Mouse (Mus musculus): ENCODE measurements around the gene Fgfr2. TPM values are rescaled to one million over a fixed set of nuclear protein-coding genes. Genes with fewer than 3 reads are reported as not detected.

Gene Fgfr2
- polyA plus RNA-seq, 1 experiment: 12.0 TPM

DNA sequence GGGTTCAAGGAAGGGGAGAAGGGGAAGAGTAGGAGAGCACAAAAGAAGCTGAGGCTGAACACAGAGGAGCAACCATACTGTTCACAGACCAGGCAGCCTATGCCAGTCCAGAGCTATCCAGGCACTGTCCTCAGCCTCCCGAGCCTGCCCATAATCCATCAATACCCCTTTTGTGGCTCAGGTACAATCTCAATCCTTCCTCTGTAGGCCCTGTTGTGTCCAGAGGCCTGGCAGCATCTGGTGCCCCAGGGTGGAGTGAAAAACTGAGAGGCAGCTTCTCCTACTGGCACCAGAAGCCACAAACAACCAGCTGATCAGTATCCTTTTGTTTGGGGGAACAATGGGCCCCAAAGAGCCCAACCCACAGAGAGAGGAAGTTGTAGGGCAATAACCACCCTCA is 2818.5 kb downstream of the Fgfr2 start:
- Histone ChIP-seq H3K27ac (replicated peaks; ENCODE audit: low read depth, low read length) (no peak overlapping the region), H3K4me1 (ENCODE audit: control insufficient read depth, insufficient read depth, insufficient read length, low read length) (no peaks in the 10 kb centered on the region), H3K4me3 (ENCODE audit: insufficient read depth, low read depth, low read length) (no peak overlapping the region)

DNA sequence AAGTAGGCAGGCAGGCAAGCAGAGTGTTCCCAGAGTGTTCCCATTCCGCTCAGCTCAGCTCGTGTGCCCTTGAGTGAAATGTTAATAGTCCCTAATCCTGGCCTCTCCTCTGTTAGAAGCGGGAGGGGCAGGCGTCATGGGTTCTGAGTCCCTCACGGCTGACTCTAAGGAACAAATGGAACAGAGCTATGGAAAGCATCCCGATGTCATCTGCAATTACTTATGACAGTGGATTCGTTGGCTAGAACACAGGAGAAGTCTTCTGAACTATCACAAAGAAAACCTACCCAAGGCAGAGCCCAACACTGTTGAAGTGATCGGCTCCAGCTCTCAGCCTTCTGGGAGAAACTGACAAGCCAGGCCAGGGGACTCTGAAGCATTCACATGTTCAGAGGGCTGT is 2819.7 kb downstream of the Fgfr2 start:
- H3K4me3 ChIP-seq (ENCODE audit: insufficient read depth, low read depth, low read length): no peak overlapping the region
- no peaks in the 10 kb centered on the region for H3K4me1 ChIP-seq (ENCODE audit: control insufficient read depth, insufficient read depth, insufficient read length, low read length)

DNA sequence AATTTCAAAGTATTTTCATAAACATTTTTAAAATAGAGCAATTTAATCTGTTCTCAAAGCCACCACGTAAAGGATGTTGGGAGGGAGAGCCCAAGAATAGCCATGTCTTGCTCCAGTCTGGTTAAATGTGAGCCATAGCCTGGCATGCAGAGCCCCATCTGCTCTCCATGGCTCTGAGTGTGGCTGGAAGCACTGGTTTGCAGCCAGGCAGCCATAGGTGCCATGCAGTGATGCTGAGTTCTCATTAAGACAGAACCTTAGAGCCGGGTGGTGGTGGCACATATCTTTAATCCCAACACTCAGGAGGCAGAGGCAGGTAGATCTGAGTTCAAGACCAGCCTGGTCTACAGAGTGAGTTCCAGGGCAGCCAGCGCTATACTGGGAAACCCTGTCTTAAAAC is 2822.5 kb downstream of the Fgfr2 start:
- Histone ChIP-seq H3K4me3 (ENCODE audit: insufficient read depth, low read depth, low read length) (no peak overlapping the region), H3K4me1 (ENCODE audit: control insufficient read depth, insufficient read depth, insufficient read length, low read length) (no peaks in the 10 kb centered on the region), H3K27ac (replicated peaks; ENCODE audit: low read depth, low read length) (no peak overlapping the region)

More for the DNA sequence above, 2819.7 kb downstream of the Fgfr2 start:
- H3K27ac ChIP-seq (replicated peaks; ENCODE audit: low read depth, low read length): no peak overlapping the region

DNA sequence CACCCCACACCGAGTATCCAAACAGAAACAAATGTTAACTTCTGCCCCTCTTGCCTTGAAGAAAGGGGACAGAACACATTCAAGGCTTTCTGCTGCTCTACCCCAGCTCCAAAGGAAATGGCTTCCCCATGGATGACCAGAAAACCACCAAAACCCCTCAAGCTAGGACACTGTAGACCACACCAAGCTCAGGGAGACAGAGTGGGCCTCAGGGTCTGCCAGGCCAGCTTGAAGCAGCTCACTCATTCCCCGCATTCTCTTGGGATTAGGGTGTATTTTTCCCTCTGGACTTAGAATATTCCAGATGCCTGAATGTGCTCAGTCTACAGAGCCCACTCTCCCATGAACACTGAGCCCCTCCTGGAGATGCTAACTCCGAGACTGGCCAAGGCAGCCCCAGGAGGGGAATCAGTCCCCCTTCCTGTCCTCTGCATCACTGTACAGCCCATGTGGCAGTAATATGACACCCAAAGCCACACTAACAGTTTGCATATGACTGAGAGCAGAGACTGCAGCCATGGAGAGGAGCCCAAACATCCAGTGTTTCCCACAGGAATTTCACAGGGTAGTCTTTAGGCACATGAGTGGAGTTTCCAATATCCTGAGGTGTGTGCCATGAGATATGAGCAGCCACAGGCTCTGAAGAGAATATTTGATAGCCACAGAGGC is 2824.1 kb downstream of the Fgfr2 start:
- Histone ChIP-seq H3K27ac (replicated peaks; ENCODE audit: low read depth, low read length) (no peak overlapping the region), H3K4me3 (ENCODE audit: insufficient read depth, low read depth, low read length) (no peak overlapping the region), H3K4me1 (ENCODE audit: control insufficient read depth, insufficient read depth, insufficient read length, low read length) (no peaks in the 10 kb centered on the region)

DNA sequence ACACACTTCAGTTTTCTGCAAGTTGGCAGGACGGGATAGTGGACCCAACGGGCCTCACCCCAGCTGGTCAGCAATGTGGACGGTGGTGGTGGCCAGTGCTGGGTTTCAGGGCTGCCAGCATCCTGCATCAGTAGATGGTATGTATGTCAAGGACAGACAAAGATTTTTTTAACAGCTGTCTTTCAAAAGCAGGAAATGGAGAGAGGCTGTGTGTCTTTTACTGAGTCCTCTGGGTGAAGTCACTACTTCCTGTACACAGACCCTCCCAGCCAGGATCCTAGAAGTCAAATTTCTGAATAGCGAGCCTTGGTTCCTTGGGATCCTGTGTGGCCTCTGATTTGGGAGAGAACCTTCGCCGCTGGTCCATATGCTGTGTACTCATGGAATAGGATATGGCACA is 2832.0 kb downstream of the Fgfr2 start:
- no peak overlapping the region for H3K4me3 ChIP-seq (ENCODE audit: insufficient read depth, low read depth, low read length)
- H3K4me1 ChIP-seq (ENCODE audit: control insufficient read depth, insufficient read depth, insufficient read length, low read length): peaks cover 8% of the 10 kb centered on the region; the same call in 1 of the 2 replicates
- H3K27ac ChIP-seq (replicated peaks; ENCODE audit: low read depth, low read length): no peak overlapping the region

DNA sequence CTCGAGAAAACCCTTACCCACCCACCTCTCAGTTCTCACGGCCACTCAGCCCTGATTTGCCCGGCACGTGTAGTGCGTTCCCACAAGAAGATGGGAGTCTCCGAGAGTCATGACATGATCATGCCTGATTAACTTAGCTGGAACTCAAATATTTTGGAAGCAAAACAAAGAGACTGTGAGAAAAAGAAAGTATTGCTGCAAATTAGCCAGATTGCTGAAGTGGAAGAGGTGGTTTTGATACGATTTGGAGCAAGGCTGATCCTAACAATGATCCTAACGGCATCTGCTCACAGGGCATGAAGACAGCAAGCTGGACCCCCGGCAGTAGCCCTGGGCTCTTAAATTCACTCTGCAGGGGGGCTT is 2833.7 kb downstream of the Fgfr2 start:
- Histone ChIP-seq H3K27ac (replicated peaks; ENCODE audit: low read depth, low read length) (no peak overlapping the region), H3K4me3 (ENCODE audit: insufficient read depth, low read depth, low read length) (no peak overlapping the region), H3K4me1 (ENCODE audit: control insufficient read depth, insufficient read depth, insufficient read length, low read length) (peaks cover 8% of the 10 kb centered on the region; the same call in 1 of the 2 replicates)

DNA sequence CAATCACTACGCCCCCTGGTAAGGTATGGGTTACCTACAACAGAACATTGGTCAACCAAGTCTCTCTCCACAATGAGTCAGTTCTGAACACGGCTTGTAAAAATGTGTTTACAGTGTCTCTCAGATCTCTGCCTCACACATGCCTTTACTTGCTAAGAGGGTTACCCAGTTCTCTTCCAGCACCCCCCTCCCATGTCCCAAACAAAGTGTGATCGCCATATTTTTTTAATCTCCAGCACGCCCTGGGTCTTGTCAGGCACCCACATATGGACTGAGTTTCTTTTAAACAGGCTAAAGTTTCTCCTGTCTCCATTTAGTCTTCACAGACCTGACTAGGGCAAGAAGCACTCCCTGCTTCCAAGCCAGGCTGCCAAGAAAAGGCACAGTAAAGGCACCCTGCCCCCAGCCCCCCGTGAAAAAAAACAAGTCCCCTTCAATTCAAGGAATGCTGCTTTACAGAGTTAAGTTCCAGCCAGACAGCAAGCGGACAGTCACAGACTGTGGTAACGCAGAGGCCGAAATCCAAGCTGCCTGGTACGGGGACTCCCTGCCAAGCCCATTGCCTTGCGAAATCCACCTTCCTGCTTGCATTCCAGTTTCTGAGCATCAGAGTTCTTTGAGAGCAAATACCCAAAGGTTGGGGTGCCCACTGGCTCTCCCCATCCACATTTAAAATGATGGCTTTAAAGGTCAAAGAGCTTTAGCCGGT is 2834.3 kb downstream of the Fgfr2 start:
- Histone ChIP-seq H3K27ac (replicated peaks; ENCODE audit: low read depth, low read length) (0 out of 2 replicates have a peak overlapping the region, but pooled peaks have one; percentile 6), H3K4me1 (ENCODE audit: control insufficient read depth, insufficient read depth, insufficient read length, low read length) (peaks cover 8% of the 10 kb centered on the region; the same call in 1 of the 2 replicates), H3K4me3 (ENCODE audit: insufficient read depth, low read depth, low read length) (no peak overlapping the region)

DNA sequence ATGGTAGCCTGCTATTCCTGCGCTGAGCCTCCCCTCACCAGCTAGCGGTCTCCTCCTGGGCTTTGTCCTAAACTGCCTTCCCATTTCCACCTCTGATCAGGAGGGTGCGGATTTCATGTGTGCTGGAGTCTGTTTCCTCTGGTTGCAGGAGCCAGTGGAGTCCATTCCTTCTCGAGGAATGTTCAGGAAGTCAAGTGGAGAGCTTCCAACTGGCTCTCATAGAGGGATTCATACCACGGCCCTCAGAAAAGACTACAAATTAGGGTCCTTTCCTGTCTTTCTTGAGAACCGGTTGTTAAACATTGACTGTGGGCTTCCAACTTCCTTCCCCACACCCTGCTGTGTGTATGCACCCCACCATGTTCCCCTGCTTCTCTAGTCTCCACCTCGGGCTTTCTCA is 2834.9 kb downstream of the Fgfr2 start:
- Histone ChIP-seq H3K27ac (replicated peaks; ENCODE audit: low read depth, low read length) (0 out of 2 replicates have a peak overlapping the region, but pooled peaks have one; percentile 6), H3K4me3 (ENCODE audit: insufficient read depth, low read depth, low read length) (no peak overlapping the region), H3K4me1 (ENCODE audit: control insufficient read depth, insufficient read depth, insufficient read length, low read length) (peaks cover 8% of the 10 kb centered on the region; the same call in 1 of the 2 replicates)

DNA sequence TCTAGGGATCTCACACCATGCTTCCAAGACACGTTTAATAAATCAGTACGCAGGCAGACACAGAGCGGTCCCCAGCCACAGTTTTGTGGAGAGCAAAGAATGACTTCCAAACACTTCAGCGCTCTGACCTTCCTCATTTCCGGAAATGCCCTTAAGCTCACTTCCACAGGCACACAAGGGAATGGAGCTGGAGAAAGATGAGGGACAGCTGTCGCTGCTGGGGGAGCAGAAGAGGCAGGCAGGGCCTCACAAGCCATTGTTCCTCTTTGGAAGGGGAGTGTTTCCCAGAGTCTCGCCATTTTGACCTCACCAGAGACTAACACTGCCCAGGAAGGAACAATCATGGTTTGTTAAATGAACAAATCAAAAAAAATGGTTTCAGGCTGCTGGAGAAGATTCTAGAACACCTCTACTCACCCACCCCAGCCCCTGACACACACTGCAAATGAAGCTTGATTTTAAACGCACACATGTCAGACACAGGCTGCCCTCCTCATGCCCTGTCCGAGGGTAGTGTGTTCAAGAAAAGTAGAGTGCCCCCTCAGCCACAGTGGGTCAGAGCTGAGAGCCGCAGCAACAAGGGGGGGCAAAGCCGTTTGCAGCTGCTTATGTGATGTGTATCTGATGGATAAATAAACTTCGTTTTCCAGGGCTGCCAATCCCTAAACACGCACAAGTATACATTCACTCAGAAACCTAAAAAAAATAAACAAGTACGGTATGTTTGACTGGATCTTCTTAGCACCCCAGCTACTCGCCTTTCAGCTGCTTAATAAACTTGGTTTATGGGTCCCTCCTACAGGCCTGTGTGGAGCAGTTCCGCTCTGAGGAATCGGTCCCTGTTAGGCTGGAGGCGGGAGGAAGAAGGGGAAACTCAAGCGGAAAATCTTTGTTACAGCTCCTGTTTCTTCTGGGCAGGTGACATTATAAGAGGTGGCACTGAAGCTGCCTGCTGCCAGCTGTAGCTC is 2844.1 kb downstream of the Fgfr2 start:
- Histone ChIP-seq H3K4me1 (ENCODE audit: control insufficient read depth, insufficient read depth, insufficient read length, low read length) (no peaks in the 10 kb centered on the region), H3K4me3 (ENCODE audit: insufficient read depth, low read depth, low read length) (no peak overlapping the region), H3K27ac (replicated peaks; ENCODE audit: low read depth, low read length) (no peak overlapping the region)

DNA sequence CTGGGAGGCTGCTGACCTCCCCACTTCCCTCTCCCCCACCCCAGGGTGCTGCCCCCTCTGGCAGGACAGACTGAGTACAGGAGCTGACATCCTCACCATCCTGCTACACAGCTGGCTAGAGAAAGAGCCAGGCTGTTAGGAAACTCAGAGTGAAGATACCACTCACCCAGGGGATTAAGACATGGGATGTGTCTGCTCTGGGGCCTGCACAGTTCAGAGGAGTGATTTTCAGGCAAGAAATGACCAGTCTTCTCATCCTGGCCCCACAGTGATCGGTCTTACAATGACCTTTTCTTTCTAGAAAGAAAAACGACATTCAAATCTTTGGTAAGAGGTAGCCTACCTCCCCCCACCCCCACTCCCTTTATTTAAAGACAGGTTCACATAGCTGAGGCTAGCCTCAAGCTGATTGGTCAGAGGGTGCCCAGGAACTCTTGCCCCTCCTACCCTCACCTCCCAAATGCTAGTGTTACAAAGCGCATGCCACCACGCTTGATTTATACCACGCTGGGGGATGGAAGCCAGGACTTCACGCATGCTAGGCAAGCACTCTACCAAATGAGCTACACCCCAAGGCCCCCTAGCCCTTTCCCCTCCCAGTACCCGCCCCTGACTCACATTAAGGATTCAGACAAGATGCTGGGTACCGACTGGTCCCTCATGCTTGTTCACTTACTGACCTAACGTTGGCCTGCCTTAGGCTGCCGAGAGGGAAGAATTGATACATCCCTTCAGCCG is 2845.0 kb downstream of the Fgfr2 start:
- H3K4me3 ChIP-seq (ENCODE audit: insufficient read depth, low read depth, low read length): no peak overlapping the region
- H3K4me1 ChIP-seq (ENCODE audit: control insufficient read depth, insufficient read depth, insufficient read length, low read length): no peaks in the 10 kb centered on the region
- no peak overlapping the region for H3K27ac ChIP-seq (replicated peaks; ENCODE audit: low read depth, low read length)

DNA sequence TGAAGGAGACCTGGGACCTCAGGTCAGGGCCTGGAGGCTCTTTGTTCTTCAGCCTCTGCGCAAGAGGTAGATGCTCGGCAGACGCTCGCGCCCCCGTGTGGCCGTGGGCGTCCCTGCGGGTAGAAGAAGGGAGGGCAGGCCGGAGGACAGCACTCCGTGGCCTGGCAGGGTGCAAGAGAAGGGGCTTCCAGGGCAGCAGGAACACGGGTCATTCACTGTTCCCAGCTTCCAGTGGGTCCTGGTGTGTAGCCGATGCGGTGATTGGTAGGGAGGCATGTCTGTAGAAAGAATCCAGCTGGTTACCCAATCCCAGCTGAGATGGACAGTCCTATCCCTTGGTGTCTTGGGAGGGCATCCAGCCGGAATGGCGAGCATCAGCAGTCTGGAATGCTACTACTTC is 2849.9 kb downstream of the Fgfr2 start:
- H3K4me3 ChIP-seq (ENCODE audit: insufficient read depth, low read depth, low read length): no peak overlapping the region
- H3K4me1 ChIP-seq (ENCODE audit: control insufficient read depth, insufficient read depth, insufficient read length, low read length): no peaks in the 10 kb centered on the region
- no peak overlapping the region for H3K27ac ChIP-seq (replicated peaks; ENCODE audit: low read depth, low read length)

DNA sequence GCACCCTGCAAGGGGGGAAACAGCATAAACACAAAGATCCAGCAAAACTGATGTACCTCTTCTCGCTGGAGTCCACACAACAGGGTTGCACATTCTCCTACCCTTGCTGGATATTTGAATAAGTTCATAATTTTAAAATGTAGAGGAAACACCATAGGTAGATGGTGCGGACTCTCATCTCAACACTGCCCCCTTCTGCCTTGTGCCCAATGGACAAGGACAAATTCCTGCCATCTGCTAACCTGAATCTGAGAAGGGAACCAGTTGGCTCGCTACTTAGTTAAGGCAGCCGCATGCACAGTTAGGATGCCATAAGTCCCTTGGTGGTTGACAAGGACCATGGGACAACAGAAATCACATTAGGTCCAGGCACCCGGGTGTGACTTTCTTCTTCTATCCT is 2852.3 kb downstream of the Fgfr2 start:
- no peaks in the 10 kb centered on the region for H3K4me1 ChIP-seq (ENCODE audit: control insufficient read depth, insufficient read depth, insufficient read length, low read length)
- no peak overlapping the region for H3K27ac ChIP-seq (replicated peaks; ENCODE audit: low read depth, low read length)
- H3K4me3 ChIP-seq (ENCODE audit: insufficient read depth, low read depth, low read length): no peak overlapping the region

DNA sequence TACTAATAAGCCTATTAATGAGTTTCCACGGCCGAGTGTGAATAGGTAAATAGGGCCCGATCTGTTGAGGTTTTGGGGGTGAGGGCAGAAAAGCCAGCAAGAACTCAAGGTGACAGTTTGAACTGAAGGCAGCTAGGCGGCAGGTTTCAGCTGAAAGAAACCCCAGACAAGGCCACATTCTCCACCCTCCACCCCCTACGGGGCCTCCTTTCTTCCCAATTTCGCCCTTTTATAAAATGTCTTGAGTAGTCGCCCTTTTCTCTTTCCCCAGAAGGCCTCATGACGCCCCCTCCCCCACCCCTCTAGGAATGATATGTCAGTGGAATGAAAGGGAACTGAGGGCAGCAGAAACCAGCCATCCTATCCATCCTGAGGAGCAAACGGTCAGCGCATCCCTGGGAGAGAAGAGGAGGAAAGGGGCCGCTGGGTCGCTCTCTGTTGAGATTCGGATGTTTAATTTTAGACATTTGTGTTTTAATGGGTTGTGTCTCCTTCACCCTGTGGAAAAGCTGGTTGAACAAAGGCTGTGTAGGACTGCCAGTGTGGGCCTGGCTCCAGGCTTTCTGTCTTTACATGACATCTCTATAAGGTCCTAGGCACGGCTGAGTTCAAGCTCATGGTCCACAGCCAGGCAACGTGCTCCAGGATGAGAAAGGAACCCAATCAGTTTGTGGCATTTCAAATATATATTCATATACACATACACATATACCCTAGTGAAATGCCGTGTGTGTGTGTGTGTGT is 2853.9 kb downstream of the Fgfr2 start:
- Histone ChIP-seq H3K4me1 (ENCODE audit: control insufficient read depth, insufficient read depth, insufficient read length, low read length) (no peaks in the 10 kb centered on the region), H3K4me3 (ENCODE audit: insufficient read depth, low read depth, low read length) (no peak overlapping the region), H3K27ac (replicated peaks; ENCODE audit: low read depth, low read length) (no peak overlapping the region)

DNA sequence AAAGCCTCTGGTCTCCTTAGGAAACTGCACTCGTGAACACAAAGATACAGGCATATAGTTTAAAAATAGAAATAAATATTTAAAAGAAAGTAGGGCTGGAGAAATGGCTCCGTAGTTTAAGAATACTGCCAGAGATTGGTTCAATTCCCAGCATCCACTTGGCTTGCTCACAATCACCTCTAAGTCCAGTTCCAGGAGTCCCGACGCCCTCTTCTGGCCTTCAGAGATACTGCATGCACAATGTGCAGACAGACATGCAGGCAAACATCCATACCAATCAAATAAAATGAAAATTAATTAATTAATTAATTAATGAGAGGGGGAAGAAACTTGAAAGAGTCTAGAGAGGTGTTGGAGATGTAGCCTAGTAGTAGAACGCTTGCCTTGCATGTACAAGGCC is 2856.1 kb downstream of the Fgfr2 start:
- no peaks in the 10 kb centered on the region for H3K4me1 ChIP-seq (ENCODE audit: control insufficient read depth, insufficient read depth, insufficient read length, low read length)
- H3K27ac ChIP-seq (replicated peaks; ENCODE audit: low read depth, low read length): no peak overlapping the region
- H3K4me3 ChIP-seq (ENCODE audit: insufficient read depth, low read depth, low read length): no peak overlapping the region
